Mouse (Mus musculus): ENCODE data around the gene Pnisr.
A peak's percentile ranks its signal among the peaks of the same experiment; 100 is the strongest.

Gene Pnisr

GRCm38 (mm10) chr4:21847481-21848286, at the start of gene Pnisr:
Gene Pnisr, plus strand, starts transcription at chr4:21847583.
- peak; percentile 97 for DNase-seq

DNA sequence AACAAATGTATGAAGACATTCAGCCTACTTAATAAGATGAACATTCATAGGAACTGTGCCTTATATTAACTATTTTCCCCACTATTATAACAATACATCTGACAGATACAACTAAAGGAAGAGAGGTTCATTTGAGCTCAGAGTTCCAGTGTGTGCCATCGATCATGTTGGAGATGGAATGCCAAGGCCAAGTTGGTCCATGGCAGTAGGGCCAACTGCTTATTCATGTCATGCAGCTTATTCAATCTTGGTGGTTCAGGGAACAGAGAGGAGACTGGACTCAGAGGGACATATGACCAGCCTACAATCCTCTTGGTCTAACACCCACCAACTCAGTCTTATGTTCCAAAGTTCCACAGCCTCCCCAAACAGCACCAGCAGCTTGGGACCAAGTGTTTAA, 46.4 kb upstream of the Pnisr start:
- DNase-seq, result no peak

DNA sequence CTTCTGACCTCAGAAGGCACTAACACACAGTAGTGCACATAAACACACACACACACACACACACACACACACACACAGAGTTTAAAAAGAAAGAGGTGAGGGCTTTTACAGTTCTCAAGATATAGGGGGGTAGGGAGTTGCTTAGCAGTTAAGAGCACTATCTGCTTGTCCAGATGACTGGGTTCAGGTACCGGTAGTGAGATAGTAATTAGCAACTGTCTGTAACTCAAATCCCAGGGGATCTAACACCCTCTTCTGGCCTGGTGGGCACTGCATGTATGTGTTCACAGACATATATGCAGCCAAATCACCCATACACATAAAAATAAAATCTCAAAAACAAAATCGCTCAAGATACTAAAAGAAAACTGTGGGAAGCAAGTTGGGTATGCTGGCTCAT, 45.8 kb upstream of the Pnisr start:
- no peak for DNase-seq

GRCm38 (mm10) chr4:21807204-21807603, 40.2 kb upstream of the Pnisr start:
- DNase-seq, result no peak

- DNase-seq, result no peak
Measured at GRCm38 (mm10) chr4:21810608-21811007, 36.8 kb upstream of the Pnisr start.

DNA sequence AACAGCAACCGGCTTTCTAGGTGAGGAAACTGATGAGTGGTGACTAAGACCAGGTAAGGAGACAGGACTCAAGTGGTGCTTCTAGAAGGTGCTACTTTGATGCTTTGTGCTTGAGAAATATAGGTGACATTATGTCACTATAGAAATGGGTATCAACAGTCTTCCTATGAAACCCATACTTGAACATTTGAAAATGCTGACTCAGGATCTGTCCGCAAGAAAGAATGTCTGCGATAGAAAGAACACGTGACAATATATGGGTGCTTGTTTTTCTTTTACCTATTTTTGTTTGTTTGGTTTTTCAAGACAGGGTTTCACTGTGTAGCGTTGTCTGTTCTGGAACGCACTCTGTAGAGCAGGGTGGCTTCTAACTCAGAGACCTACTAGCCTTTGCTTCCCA, 34.7 kb upstream of the Pnisr start:
- no peak for DNase-seq

- DNase-seq, result peak; percentile 33
Measured at GRCm38 (mm10) chr4:21814029-21814428, 33.4 kb upstream of the Pnisr start.

DNA sequence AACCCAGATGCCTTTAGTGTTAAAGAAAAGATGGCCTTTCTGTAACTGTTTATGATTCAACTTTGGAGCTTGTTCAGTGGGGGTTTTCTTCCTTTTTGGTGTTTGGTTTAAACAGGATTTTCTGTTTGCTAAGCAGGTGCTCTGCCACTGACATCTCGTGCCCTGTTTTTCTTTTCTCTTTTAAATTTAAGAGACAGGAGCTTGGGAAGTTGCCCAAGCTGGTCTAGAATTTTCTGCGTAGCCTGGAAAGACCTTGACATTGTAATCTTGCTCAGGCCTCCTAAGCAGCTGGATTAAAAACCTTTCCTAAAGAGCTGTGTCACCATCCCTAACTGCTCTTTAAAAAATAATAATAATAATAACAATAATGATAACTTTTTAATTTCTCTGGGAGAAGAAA, 20.8 kb upstream of the Pnisr start:
- no peak for DNase-seq

DNA sequence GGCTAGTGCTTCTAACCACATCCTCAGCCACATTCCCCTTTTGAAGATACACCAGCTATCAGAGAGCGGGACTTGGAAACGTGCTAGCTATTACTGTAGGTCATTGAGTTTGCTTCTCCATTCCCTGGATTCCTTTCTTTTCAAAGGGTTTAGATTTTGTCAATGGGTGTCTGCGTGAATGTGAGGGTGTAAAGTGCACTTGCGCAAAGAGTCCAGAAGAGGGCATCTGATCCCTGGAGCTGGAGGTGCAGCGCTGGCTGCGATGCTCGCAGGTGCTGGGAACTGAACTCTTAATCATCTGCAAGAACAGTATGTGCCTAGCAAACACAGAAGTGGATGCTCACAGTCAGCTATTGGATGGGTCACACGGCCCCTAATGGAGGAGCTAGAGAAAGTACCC, 14.5 kb upstream of the Pnisr start:
- DNase-seq, result no peak

GRCm38 (mm10) chr4:21848287-21848630, 876 bp downstream of the Pnisr start:
- DNase-seq, result peak; percentile 87

GRCm38 (mm10) chr4:21857481-21857880, 10.1 kb downstream of the Pnisr start:
- DNase-seq, result no peak

GRCm38 (mm10) chr4:21865226-21865625, 17.8 kb downstream of the Pnisr start:
- DNase-seq, result no peak

GRCm38 (mm10) chr4:21878776-21879175, 31.4 kb downstream of the Pnisr start:
- DNase-seq, result no peak

- DNase-seq, result peak; percentile 90
Measured at GRCm38 (mm10) chr4:21879565-21880220, 32.3 kb downstream of the Pnisr start, which contains the start of gene Coq3. Gene Coq3, plus strand, starts transcription at chr4:21879673.

DNA sequence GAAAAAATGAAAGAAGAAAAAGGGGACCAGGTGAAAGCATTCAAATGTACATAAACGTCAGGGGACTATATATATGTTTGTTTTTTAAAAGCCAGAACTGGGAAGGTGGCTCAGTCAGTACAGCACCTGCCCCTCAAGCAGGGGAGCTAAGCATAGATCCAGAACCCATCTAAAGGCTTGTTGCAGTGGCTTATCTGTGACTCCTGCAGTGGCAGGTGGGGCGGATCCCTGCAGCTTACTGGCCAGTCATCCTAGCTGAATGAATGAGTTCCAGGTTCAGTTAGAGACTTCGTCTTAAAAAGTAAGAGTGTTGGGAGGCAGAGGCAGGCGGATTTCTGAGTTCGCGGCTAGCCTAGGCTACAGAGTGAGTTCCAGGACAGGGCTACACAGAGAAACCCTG, 35.4 kb downstream of the Pnisr start:
- DNase-seq, result no peak

DNA sequence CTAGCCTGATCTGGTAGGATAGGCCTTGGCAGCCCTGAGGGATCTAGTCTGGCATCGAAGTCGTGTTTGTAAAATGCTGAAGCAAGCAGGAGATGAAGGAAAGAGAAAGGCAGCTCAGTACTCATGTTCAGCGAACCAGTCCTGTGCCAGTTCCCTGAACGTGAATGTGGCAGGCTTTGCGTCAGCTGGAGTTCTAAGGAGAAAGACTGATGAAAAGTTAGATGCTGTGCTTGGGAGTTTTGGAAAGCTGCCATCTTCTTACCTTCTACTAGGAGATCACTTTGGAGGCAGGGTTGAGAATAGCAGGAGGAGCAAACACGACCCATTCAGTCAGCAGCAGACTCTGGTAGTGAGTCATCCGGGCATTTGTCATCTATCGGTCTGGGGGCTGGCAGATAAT, 38.4 kb downstream of the Pnisr start:
- no peak for DNase-seq

Data from layer of hippocampus, adult 9-11 months (tissue).